Mouse (Mus musculus): ENCODE results near the gene Fam53a. TPM values are rescaled to one million over a fixed set of nuclear protein-coding genes. Genes with fewer than 3 reads are reported as not detected.

Fam53a gene
- polyA plus RNA-seq, 1 experiment from 2014 or later: 59.5 TPM

Other genes with a start within 250 kb of the Fam53a start
- gene Nkx1-1, start 195.7 kb downstream of the Fam53a start, polyA plus RNA-seq (2014; fragmentation: Nextera tagmentation; extraction: Ambion mirVana): not detected in 2 replicates
- gene Gm9903, start 290 bp upstream of the Fam53a start, polyA plus RNA-seq (2014; fragmentation: Nextera tagmentation; extraction: Ambion mirVana): 1.5 and 2.0 TPM in 2 replicates
- gene Slbp, start 22.9 kb upstream of the Fam53a start, polyA plus RNA-seq (2014; fragmentation: Nextera tagmentation; extraction: Ambion mirVana): 162 and 166 TPM in 2 replicates
- gene Tacc3, start 28.5 kb upstream of the Fam53a start, polyA plus RNA-seq (2014; fragmentation: Nextera tagmentation; extraction: Ambion mirVana): 171 and 186 TPM in 2 replicates
- 41.5 and 42.3 TPM in 2 replicates for gene Tmem129, start 28.8 kb upstream of the Fam53a start, polyA plus RNA-seq (2014; fragmentation: Nextera tagmentation; extraction: Ambion mirVana)
- gene Fgfr3, start 92.0 kb upstream of the Fam53a start, polyA plus RNA-seq (2014; fragmentation: Nextera tagmentation; extraction: Ambion mirVana): 4.4 and 4.9 TPM in 2 replicates
- 40.3 and 44.5 TPM in 2 replicates for gene Letm1, start 153.2 kb upstream of the Fam53a start, polyA plus RNA-seq (2014; fragmentation: Nextera tagmentation; extraction: Ambion mirVana)
- 46.8 and 48.7 TPM in 2 replicates for gene Nsd2, start 191.1 kb upstream of the Fam53a start, polyA plus RNA-seq (2014; fragmentation: Nextera tagmentation; extraction: Ambion mirVana)